Mouse (Mus musculus) lung, postnatal 36 days (tissue): ENCODE measurements at regions not wholly inside any gene's neighbourhood (a gene's known extent, or its start where the extent isn't known, plus 50 kb on each side); places are given as distances from the start of the nearest gene placed in this dataset.

Experiments used
- DNase-seq: peaks from one replicate; pipeline ENCODE4 v3.0.0; 2022; ENCODE audit warnings: mixed read lengths

GRCm38 (mm10) chr11:27833736-27834135, 505.9 kb downstream of the Gm6685 start:
- DNase-seq, result no peak

- DNase-seq, result no peak
Observed at GRCm38 (mm10) chr11:27799826-27800620, 539.6 kb downstream of the Gm6685 start.

DNA sequence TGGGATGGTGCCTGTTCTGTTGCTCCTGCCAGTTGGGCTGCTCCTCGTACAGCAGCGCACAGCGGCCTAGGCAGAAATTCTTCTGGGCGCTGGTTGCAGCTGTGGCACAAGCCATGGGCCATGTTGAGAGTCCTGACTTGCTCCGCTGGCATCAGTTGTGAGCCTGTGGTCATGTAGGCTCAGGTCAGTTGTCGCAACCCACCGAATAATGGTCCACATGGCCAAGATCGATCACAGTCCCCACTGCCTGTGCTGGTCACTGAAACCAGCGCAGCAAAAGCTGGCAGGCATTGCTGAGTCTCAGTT, 585.8 kb downstream of the Gm6685 start:
- no peak for DNase-seq

DNA sequence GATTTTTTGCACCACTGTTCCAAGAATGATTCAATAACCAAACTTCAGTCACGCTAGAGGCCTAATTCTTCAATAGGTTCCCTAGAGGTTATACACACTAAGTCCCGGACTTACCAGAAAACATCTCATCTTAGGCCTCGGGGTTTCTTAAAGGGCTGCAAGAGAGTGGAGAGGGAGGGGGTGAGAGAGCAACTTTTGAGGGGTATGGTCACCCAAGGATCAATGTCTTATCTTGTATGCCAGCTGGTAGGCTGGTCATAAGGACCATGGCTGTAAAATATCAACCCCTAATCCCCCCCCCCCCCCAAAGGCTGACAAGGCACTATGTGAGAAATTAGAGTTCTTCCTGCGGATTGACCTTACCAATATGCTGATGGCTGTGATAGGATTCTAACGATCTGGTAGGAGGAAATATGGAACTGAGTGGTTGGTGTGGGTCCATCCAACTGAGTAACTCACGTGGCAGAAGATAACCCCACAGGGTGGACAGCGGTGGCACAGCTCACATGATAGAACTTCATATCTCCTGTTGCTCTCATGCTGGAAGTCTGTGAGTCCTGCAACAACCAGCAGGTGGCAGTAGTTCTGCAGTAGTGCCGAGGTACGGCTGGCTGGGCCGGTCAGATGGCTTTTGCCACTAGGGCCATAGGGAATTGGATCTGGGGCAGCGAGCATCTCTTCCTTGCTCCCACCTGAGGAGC, 586.3 kb downstream of the Gm6685 start:
- peak; percentile 10 for DNase-seq

DNA sequence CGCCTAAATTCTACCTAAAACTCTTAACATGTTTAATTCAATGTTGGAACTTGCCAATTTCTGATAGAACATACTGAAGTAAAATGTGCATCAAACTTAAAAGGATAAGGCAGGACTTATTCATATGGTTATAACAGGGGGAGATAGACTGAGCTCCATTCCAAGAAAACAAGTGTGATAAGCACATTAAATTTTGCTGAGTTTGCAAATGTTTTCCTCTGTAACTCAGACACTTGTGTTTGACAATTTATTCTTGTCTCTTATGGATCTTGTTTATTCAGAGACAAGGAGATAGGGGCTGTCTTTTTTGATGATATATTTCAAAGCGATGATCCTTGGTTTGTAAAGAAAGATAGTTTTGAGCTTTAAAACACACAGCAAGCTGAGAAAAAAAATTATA, 613.6 kb downstream of the Gm6685 start:
- DNase-seq, result no peak

DNA sequence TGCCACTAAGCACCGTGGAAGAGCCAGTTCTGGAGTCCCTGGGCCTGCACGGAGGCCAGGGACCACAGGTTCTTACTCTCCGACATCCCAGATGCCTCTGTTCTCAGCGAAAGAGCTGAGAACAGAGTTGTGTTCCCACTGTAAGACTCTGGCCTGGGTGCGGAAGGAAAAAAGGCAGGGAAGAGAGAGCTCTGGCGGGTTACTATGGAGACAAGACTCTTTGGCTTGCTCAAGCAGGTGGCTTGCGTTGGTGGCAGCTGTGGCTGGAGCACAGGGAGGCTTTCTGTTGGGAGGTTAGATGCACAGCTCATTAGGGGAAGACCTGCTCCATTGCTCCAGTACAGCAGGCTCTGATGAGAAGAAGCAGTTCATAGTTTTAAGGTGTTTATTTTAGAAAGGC, 618.3 kb downstream of the Gm6685 start:
- no peak for DNase-seq

DNA sequence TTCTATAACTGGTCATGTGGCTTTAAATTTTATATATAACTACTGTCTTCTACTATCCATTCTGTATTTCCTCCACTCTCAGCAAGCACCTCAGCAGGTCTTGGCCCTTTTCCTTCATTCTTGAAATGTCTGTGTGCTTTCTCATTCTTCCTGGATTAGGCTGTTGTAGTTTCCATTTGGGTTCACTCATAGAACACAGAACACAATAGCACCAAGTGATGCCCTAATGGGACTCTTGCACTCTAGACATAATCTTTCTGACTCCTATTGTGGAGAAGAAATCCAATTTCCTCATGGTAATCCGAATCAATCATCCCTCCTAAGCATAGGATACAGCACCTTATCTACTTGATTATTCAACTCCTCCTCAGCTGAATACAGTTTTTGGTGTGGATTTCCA, 667.2 kb downstream of the Gm6685 start:
- DNase-seq, result no peak
